Mouse (Mus musculus) bone marrow macrophage, adult 2 months (primary cell): ENCODE results near the gene Bik. TPM values are rescaled to one million over a fixed set of nuclear protein-coding genes. Genes with fewer than 3 reads are reported as not detected.

Experiments used
- H3K27ac ChIP-seq: 2 replicates; pipeline ENCODE4 v1.5.1; 2012; ENCODE audit warnings: low read depth, low read length; ENCODE audit not compliant: insufficient read depth
- H3K4me1 ChIP-seq: 2 replicates; pipeline ENCODE4 v1.6.1; 2012; ENCODE audit warnings: low read length; ENCODE audit not compliant: control insufficient read depth, insufficient read depth
- H3K4me3 ChIP-seq: 2 replicates; pipeline ENCODE4 v1.5.1; 2012; ENCODE audit warnings: mild to moderate bottlenecking, low read length, moderate library complexity; ENCODE audit not compliant: insufficient read depth
- CTCF ChIP-seq: IDR thresholded peaks from 2 replicates; pipeline ENCODE4 v1.5.1; 2012; ENCODE audit warnings: low read depth, mild to moderate bottlenecking, low read length, moderate library complexity
- POLR2A ChIP-seq: IDR thresholded peaks from 2 replicates; pipeline ENCODE4 v1.6.1; 2012; ENCODE audit warnings: mild to moderate bottlenecking, low read depth, low read length, borderline replicate concordance
- polyA plus RNA-seq: library from polyadenylated mRNA; stranded (reverse); fragments of >200 nt; gene quantifications from 2 replicates; pipeline ENCODE4 v1.2.4, GENCODE M21; 2012; ENCODE audit not compliant: missing spikeins, insufficient read depth, insufficient read length

The Bik gene
- polyA plus RNA-seq, 1 experiment, result 1.2 TPM

GRCm38 (mm10) chr15:83593702-83594512 lies 67.2 kb downstream of the Bik start:
- H3K4me1 ChIP-seq, result peaks cover 8% of the 10 kb centered on the region
- no peak overlapping the region for H3K27ac ChIP-seq

More at GRCm38 (mm10) chr15:83593702-83594512, 67.2 kb downstream of the Bik start:
- TF ChIP-seq POLR2A (no peak), CTCF (no peak)
- H3K4me3 ChIP-seq, result peak overlapping the region; percentile 82

Other genes with a start within 250 kb of the Bik start
- 27.8 and 28.6 TPM in 2 replicates for gene Arfgap3, start 176.6 kb upstream of the Bik start, polyA plus RNA-seq
- gene Pacsin2, start 62.3 kb upstream of the Bik start, polyA plus RNA-seq, result 61.4 and 63.7 TPM in 2 replicates
- gene Ttll1, start 16.0 kb upstream of the Bik start, polyA plus RNA-seq, result 7.2 and 9.1 TPM in 2 replicates
- 203 and 204 TPM in 2 replicates for gene Tspo, start 36.7 kb downstream of the Bik start, polyA plus RNA-seq
- 7.3 and 8.6 TPM in 2 replicates for gene Mcat, start 36.9 kb downstream of the Bik start, polyA plus RNA-seq
- gene Ttll12, start 68.3 kb downstream of the Bik start, polyA plus RNA-seq, result 11.2 and 14.1 TPM in 2 replicates
- gene Scube1, start 198.2 kb downstream of the Bik start, polyA plus RNA-seq, result not detected in 2 replicates